Mouse (Mus musculus): ENCODE measurements around the gene Crebl2. TPM values are rescaled to one million over a fixed set of nuclear protein-coding genes. Genes with fewer than 3 reads are reported as not detected.

Crebl2 gene
- polyA plus RNA-seq, 1 experiment from 2014 or later: 3.3 TPM

GRCm38 (mm10) chr6:134903368-134903767 is 73.4 kb downstream of the Crebl2 start:
- no peak overlapping the region for H3K27ac ChIP-seq (ENCODE audit: low read length)
- no peaks in the 10 kb centered on the region for H3K27me3 ChIP-seq (ENCODE audit: control insufficient read depth, insufficient read depth, low read depth, low read length)
- H3K4me2 ChIP-seq (ENCODE audit: low read depth, low read length): no peak overlapping the region
- WGBS (ENCODE audit: insufficient replicate concordance): 66% methylated on average over 4 of the region's 4 CpGs
- no peak overlapping the region for H3K4me3 ChIP-seq (ENCODE audit: low read depth, low read length)
- no peaks in the 10 kb centered on the region for H3K9me3 ChIP-seq (replicated peaks; ENCODE audit: control insufficient read depth, low read length)
- no peaks in the 10 kb centered on the region for H3K36me3 ChIP-seq (ENCODE audit: control insufficient read depth, insufficient read depth)
- ATAC-seq (ENCODE audit: low read depth): no peak
- H3K9ac ChIP-seq (ENCODE audit: low read depth, low read length): no peak overlapping the region
- peaks cover 3% of the 10 kb centered on the region for H3K4me1 ChIP-seq (ENCODE audit: control insufficient read depth, low read depth, low read length)

GRCm38 (mm10) chr6:134903891-134904884 is 74.2 kb downstream of the Crebl2 start:
- WGBS (ENCODE audit: insufficient replicate concordance): 75% methylated on average over 10 of the region's 10 CpGs
- Histone ChIP-seq H3K27ac (ENCODE audit: low read length) (peak overlapping the region; percentile 58), H3K4me3 (ENCODE audit: low read depth, low read length) (no peak overlapping the region), H3K9me3 (replicated peaks; ENCODE audit: control insufficient read depth, low read length) (no peaks in the 10 kb centered on the region), H3K9ac (ENCODE audit: low read depth, low read length) (no peak overlapping the region), H3K36me3 (ENCODE audit: control insufficient read depth, insufficient read depth) (no peaks in the 10 kb centered on the region), H3K4me1 (ENCODE audit: control insufficient read depth, low read depth, low read length) (peaks cover 2% of the 10 kb centered on the region), H3K27me3 (ENCODE audit: control insufficient read depth, insufficient read depth, low read depth, low read length) (no peaks in the 10 kb centered on the region), H3K4me2 (ENCODE audit: low read depth, low read length) (no peak overlapping the region)
- peak; percentile 77 for ATAC-seq (ENCODE audit: low read depth)

DNA sequence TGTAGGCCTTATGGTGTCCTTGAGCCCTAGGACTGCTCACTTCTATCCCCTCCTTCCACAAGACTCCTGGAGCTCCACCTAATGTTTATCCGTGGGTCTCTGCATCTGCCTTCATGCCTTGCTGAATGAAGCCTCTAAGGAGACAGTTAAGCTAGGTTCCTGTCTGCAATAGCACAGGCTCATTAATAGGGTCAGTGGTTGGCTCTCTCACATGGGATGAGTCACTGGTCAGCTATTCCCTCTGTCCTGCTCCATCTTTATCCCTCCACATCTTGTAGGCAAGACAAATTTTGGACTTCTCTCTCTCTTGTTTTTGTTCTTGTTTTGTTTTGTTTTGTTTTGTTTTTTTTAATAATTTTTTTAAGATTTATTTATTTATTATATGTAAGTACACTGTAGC is 75.9 kb downstream of the Crebl2 start:
- no peak for ATAC-seq (ENCODE audit: low read depth)
- Histone ChIP-seq H3K36me3 (ENCODE audit: control insufficient read depth, insufficient read depth) (no peaks in the 10 kb centered on the region), H3K27ac (ENCODE audit: low read length) (no peak overlapping the region), H3K9me3 (replicated peaks; ENCODE audit: control insufficient read depth, low read length) (no peaks in the 10 kb centered on the region), H3K4me2 (ENCODE audit: low read depth, low read length) (no peak overlapping the region), H3K27me3 (ENCODE audit: control insufficient read depth, insufficient read depth, low read depth, low read length) (no peaks in the 10 kb centered on the region), H3K4me3 (ENCODE audit: low read depth, low read length) (no peak overlapping the region), H3K9ac (ENCODE audit: low read depth, low read length) (no peak overlapping the region), H3K4me1 (ENCODE audit: control insufficient read depth, low read depth, low read length) (no peaks in the 10 kb centered on the region; the same call in none of the 2 replicates)
- 74% methylated on average over 1 of the region's 1 CpGs for WGBS (ENCODE audit: insufficient replicate concordance)

Other genes starting within 250 kb of the Crebl2 start
- gene Mansc1, start 197.7 kb upstream of the Crebl2 start, polyA plus RNA-seq (2015; fragmentation: Nextera tagmentation; extraction: Ambion mirVana): 0.78 and 0.80 TPM in 2 replicates
- 6.4 and 8.2 TPM in 2 replicates for gene Borcs5, start 190.6 kb upstream of the Crebl2 start, polyA plus RNA-seq (2015; fragmentation: Nextera tagmentation; extraction: Ambion mirVana)
- gene Dusp16, start 37.5 kb upstream of the Crebl2 start, polyA plus RNA-seq (2015; fragmentation: Nextera tagmentation; extraction: Ambion mirVana): 5.7 and 6.1 TPM in 2 replicates
- gene Gpr19, start 68.4 kb downstream of the Crebl2 start, polyA plus RNA-seq (2015; fragmentation: Nextera tagmentation; extraction: Ambion mirVana): 5.7 and 6.4 TPM in 2 replicates
- 11.7 and 17.4 TPM in 2 replicates for gene Cdkn1b, start 90.2 kb downstream of the Crebl2 start, polyA plus RNA-seq (2015; fragmentation: Nextera tagmentation; extraction: Ambion mirVana)
- gene Apold1, start 151.6 kb downstream of the Crebl2 start, polyA plus RNA-seq (2015; fragmentation: Nextera tagmentation; extraction: Ambion mirVana): 2.0 and 2.3 TPM in 2 replicates
- gene Ddx47, start 181.5 kb downstream of the Crebl2 start, polyA plus RNA-seq (2015; fragmentation: Nextera tagmentation; extraction: Ambion mirVana): 47.9 and 51.1 TPM in 2 replicates
- gene Gprc5a, start 235.5 kb downstream of the Crebl2 start, polyA plus RNA-seq (2015; fragmentation: Nextera tagmentation; extraction: Ambion mirVana): 0.18 and 0.19 TPM in 2 replicates

Data from liver, embryonic 16.5 days (tissue).